Mouse (Mus musculus) embryonic fibroblast, embryonic 13.5 days (primary cell): ENCODE data around the gene Tmbim4.

Experiments
- CTCF ChIP-seq: IDR thresholded peaks from 2 replicates; pipeline ENCODE4 v1.5.1; 2011; ENCODE audit warnings: mild to moderate bottlenecking, control low read depth, low read length, moderate library complexity, borderline replicate concordance; ENCODE audit not compliant: insufficient read depth
- POLR2A ChIP-seq: IDR thresholded peaks from 2 replicates; pipeline ENCODE4 v1.6.1; 2011; ENCODE audit warnings: low read depth, mild to moderate bottlenecking, control low read depth, low read length, moderate library complexity

DNA sequence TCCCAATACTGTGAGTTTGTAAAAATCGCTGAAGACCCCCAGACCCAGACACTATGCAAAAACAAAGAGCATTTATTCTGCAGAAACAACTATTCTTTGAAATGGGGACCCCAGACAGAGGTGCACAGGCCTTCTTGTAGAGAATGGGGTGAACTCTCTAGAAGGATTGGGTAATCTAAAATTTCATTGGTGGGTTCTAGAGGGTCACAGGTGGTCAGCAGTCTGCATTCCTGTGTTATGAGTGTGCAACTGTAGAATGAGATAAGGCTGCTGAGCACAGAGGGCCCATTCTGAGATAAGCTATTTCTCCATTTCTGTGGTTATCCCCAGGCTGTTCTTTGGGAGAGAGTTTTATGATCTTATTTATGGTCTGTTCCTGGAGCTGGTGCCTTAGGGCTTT lies 33.3 kb upstream of the Tmbim4 start:
- TF ChIP-seq POLR2A (no peak), CTCF (no peak)
